Mouse (Mus musculus) neural tube, embryonic 15.5 days (tissue): ENCODE measurements at regions not wholly inside any gene's neighbourhood (a gene's known extent, or its start where the extent isn't known, plus 50 kb on each side); places are given as distances from the start of the nearest gene placed in this dataset.

ENCODE experiments used
- ATAC-seq: fragments of 200-750 bp; cut with Nextera tagmentation; 2 replicates; pipeline ENCODE4 v1.8.0; 2017; ENCODE audit warnings: mild to moderate bottlenecking, moderate TSS enrichment, moderate library complexity; ENCODE audit not compliant: low FRiP score
- H3K27ac ChIP-seq: fragments of 300-500 bp; sonication (generic); replicated peaks from 2 replicates; pipeline ENCODE4 v1.5.1; 2015; ENCODE audit warnings: mild to moderate bottlenecking, inconsistent platforms
- H3K27me3 ChIP-seq: fragments of 300-500 bp; sonication (generic); replicated peaks from 2 replicates; pipeline ENCODE4 v1.6.1; 2015; ENCODE audit warnings: inconsistent platforms
- H3K36me3 ChIP-seq: fragments of 300-500 bp; sonication (generic); 2 replicates; pipeline ENCODE4 v1.6.1; 2015; ENCODE audit warnings: inconsistent platforms
- H3K4me1 ChIP-seq: fragments of 300-500 bp; sonication (generic); 2 replicates; pipeline ENCODE4 v1.6.1; 2015; ENCODE audit warnings: inconsistent platforms
- H3K4me2 ChIP-seq: fragments of 300-500 bp; sonication (generic); 2 replicates; pipeline ENCODE4 v1.6.1; 2015; ENCODE audit warnings: inconsistent platforms, mild to moderate bottlenecking, moderate library complexity
- H3K4me3 ChIP-seq: fragments of 300-500 bp; sonication (generic); replicated peaks from 2 replicates; pipeline ENCODE4 v1.5.1; 2015; ENCODE audit warnings: mild to moderate bottlenecking, inconsistent platforms
- H3K9ac ChIP-seq: fragments of 300-500 bp; sonication (generic); replicated peaks from 2 replicates; pipeline ENCODE4 v1.6.1; 2015; ENCODE audit warnings: mild to moderate bottlenecking, inconsistent platforms
- H3K9me3 ChIP-seq: fragments of 300-500 bp; sonication (generic); replicated peaks from 2 replicates; pipeline ENCODE4 v1.6.1; 2016; ENCODE audit warnings: inconsistent platforms
- WGBS: fragments of 180-500 bp; shearing (Covaris S2); methylation state at CpG from one replicate; pipeline ENCODE4 v1.1.7; 2015; ENCODE audit warnings: mixed read lengths; 5-methylcytosine and 5-hydroxymethylcytosine counted together

GRCm38 (mm10) chr1:71853212-71853611 is 200.2 kb upstream of the Fn1 start:
- ATAC-seq, result no peak
- H3K36me3 ChIP-seq, result no peaks in the 10 kb centered on the region
- H3K9ac ChIP-seq, result no peak overlapping the region
- no peaks in the 10 kb centered on the region for H3K9me3 ChIP-seq
- H3K4me2 ChIP-seq, result no peak overlapping the region
- 98% methylated on average over 2 of the region's 2 CpGs for WGBS
- no peaks in the 10 kb centered on the region for H3K27me3 ChIP-seq
- no peaks in the 10 kb centered on the region for H3K4me1 ChIP-seq
- no peak overlapping the region for H3K4me3 ChIP-seq
- no peak overlapping the region for H3K27ac ChIP-seq

DNA sequence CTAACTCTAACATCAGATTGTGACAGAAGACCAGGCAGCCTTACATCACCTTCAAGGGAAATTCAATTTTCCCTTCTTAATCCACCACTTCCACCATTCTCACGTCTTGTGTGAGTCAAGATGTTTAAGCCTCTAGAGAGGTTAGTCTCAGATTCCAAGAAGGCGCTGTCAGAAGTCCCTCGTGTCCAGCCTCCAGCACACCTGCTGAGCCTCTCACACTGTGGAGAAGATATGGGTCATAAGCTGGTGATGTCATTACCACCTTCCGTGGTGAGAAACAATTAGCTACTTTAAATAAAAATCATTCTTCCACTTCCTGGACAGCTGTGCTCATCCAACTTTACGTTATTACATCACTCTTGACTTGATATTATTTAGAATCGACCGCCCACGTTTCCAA is 198.3 kb upstream of the Fn1 start:
- no peak overlapping the region for H3K9ac ChIP-seq
- no peaks in the 10 kb centered on the region for H3K9me3 ChIP-seq
- H3K4me3 ChIP-seq, result no peak overlapping the region
- no peak for ATAC-seq
- H3K27ac ChIP-seq, result no peak overlapping the region
- H3K36me3 ChIP-seq, result no peaks in the 10 kb centered on the region
- H3K4me2 ChIP-seq, result no peak overlapping the region
- H3K4me1 ChIP-seq, result no peaks in the 10 kb centered on the region
- 85% methylated on average over 8 of the region's 8 CpGs for WGBS
- no peaks in the 10 kb centered on the region for H3K27me3 ChIP-seq

DNA sequence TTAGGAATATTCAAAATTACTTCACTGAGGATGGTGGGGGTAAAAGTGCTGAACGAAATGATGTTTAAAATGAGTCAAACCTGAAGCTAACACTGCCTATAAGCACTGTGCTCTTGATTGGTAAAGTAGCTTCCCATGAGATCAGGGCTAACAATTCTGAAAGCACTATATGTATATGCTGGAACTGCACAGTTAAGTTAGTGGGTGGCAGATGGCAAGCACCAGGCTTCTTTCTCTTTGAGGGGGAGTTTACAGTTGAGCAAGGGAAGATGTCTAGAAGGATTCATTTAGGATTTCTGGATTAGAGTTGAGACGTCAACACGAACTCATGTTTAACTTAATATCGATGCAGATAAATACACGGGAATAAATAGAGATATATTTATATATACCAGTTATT is 195.7 kb upstream of the Fn1 start:
- WGBS, result 92% methylated on average over 5 of the region's 5 CpGs
- H3K27ac ChIP-seq, result no peak overlapping the region
- peaks cover 5% of the 10 kb centered on the region; the same call in 1 of the 2 replicates for H3K4me1 ChIP-seq
- no peak overlapping the region for H3K4me3 ChIP-seq
- no peak overlapping the region for H3K9ac ChIP-seq
- no peak overlapping the region for H3K4me2 ChIP-seq
- no peaks in the 10 kb centered on the region for H3K9me3 ChIP-seq
- ATAC-seq, result no peak
- H3K27me3 ChIP-seq, result no peaks in the 10 kb centered on the region
- H3K36me3 ChIP-seq, result no peaks in the 10 kb centered on the region

- H3K4me1 ChIP-seq, result peaks cover 13% of the 10 kb centered on the region; the same call in 1 of the 2 replicates
- H3K4me3 ChIP-seq, result no peak overlapping the region
- WGBS, result 55% methylated on average over 16 of the region's 16 CpGs
- peak overlapping the region; percentile 29 for H3K4me2 ChIP-seq
- H3K9ac ChIP-seq, result no peak overlapping the region
- no peaks in the 10 kb centered on the region for H3K9me3 ChIP-seq
- ATAC-seq, result no peak
- H3K36me3 ChIP-seq, result no peaks in the 10 kb centered on the region
- no peaks in the 10 kb centered on the region for H3K27me3 ChIP-seq
- H3K27ac ChIP-seq, result 0 out of 2 replicates have a peak overlapping the region, but pooled peaks have one; percentile 1
Measured at GRCm38 (mm10) chr1:71844938-71845685, 192.1 kb upstream of the Fn1 start.

DNA sequence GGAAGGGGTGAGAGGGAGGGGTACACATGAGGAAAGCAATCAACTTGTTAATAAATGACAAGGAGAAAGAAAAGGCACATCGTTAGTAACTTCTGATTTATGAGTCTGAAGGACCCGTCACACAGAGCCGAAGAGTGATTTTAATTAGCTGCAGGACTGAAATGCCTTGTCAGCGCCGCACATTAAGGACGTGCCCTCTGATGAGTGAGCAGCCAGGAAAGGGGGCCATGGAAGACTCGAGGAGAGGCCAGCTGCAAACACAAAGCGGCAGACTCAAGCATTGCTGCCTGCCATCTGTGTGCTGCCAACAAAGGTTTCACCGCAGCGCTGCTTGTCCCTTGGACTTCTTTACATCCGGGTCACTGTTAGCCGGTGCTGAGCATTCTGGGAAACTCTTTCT is 184.8 kb upstream of the Fn1 start:
- Histone ChIP-seq H3K27me3 (no peaks in the 10 kb centered on the region), H3K4me1 (peaks cover 15% of the 10 kb centered on the region; the same call in 1 of the 2 replicates), H3K4me2 (peak overlapping the region; percentile 44), H3K4me3 (peak overlapping the region; percentile 14; the same call in 1 of the 2 replicates), H3K27ac (no peak overlapping the region), H3K36me3 (no peaks in the 10 kb centered on the region), H3K9ac (no peak overlapping the region), H3K9me3 (no peaks in the 10 kb centered on the region)
- peak; percentile 53; the same call in 1 of the 2 replicates for ATAC-seq
- 15% methylated on average over 12 of the region's 12 CpGs for WGBS

- 79% methylated on average over 20 of the region's 20 CpGs for WGBS
- H3K4me2 ChIP-seq, result peak overlapping the region; percentile 44
- no peak for ATAC-seq
- no peak overlapping the region for H3K27ac ChIP-seq
- H3K36me3 ChIP-seq, result no peaks in the 10 kb centered on the region
- H3K4me1 ChIP-seq, result peaks cover 8% of the 10 kb centered on the region; the same call in 1 of the 2 replicates
- H3K4me3 ChIP-seq, result no peak overlapping the region
- no peak overlapping the region for H3K9ac ChIP-seq
- no peaks in the 10 kb centered on the region for H3K9me3 ChIP-seq
- H3K27me3 ChIP-seq, result no peaks in the 10 kb centered on the region
Measured at GRCm38 (mm10) chr1:71837039-71837648, 184.1 kb upstream of the Fn1 start.

DNA sequence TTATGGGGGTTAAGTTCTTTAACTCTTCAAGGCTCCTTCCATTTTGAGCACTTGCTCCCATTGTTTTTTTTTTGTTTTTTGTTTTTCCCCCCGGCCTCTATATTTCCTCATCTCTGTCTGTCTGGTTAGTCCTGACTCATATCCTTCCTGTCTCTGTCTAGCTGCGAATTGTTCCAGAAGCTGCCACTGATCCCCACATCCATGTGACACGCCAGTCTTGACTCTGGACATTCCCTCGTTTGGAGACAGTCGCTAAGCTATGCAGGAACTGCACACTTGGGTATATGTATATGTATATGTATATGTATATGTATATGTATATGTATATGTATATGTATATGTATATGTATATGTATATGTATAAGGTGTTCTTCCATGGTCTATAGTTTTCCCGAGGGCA is 177.4 kb upstream of the Fn1 start:
- no peak for ATAC-seq
- no peak overlapping the region for H3K27ac ChIP-seq
- 94% methylated on average over 6 of the region's 6 CpGs for WGBS
- H3K4me2 ChIP-seq, result no peak overlapping the region
- no peaks in the 10 kb centered on the region for H3K9me3 ChIP-seq
- no peak overlapping the region for H3K4me3 ChIP-seq
- H3K4me1 ChIP-seq, result no peaks in the 10 kb centered on the region
- H3K9ac ChIP-seq, result no peak overlapping the region
- no peaks in the 10 kb centered on the region for H3K27me3 ChIP-seq
- H3K36me3 ChIP-seq, result no peaks in the 10 kb centered on the region

DNA sequence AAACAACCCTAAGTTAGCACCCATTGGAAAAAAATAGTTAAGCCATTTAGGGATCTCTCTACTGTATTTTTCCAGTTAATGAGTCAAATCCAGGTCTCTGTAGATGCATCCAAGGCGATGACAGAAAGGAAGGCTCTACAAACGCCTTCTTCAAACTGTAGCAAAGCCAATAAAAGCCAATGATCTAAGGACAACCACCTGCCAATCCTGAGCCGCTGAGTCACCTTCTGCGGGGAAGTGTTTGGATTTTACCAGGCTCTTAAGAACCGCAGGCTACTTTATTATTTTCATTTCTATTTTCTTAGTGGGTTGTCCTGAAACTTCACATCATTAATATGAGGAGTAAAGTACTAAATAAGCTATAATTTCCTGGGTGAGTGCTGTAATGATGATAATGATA is 171.4 kb upstream of the Fn1 start:
- Histone ChIP-seq H3K27ac (no peak overlapping the region), H3K9ac (no peak overlapping the region), H3K9me3 (no peaks in the 10 kb centered on the region), H3K27me3 (no peaks in the 10 kb centered on the region), H3K36me3 (no peaks in the 10 kb centered on the region), H3K4me2 (no peak overlapping the region), H3K4me1 (no peaks in the 10 kb centered on the region), H3K4me3 (no peak overlapping the region)
- ATAC-seq, result no peak
- 73% methylated on average over 5 of the region's 5 CpGs for WGBS

DNA sequence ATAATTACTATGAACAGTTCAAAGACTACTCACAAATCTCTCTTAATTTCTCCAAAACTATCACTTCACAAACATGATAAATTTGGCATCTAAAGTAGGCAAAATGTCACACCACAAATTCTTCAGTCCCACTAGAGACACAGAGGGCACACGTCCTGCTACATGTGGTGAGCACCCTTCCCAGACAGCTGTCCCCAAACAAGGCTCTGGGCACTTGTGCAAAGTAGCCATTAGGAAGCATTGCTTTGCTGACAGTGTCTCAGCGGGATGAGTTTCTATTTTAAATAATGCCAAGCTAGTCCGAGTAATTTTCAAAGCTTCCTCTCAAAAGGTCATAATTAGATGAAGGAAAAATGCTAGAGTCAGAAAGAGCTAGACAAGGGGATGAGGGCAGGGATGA is 169.1 kb upstream of the Fn1 start:
- H3K27ac ChIP-seq, result no peak overlapping the region
- ATAC-seq, result no peak
- 82% methylated on average over 3 of the region's 3 CpGs for WGBS
- no peak overlapping the region for H3K9ac ChIP-seq
- H3K36me3 ChIP-seq, result no peaks in the 10 kb centered on the region
- H3K9me3 ChIP-seq, result no peaks in the 10 kb centered on the region
- H3K27me3 ChIP-seq, result no peaks in the 10 kb centered on the region
- no peak overlapping the region for H3K4me3 ChIP-seq
- H3K4me2 ChIP-seq, result no peak overlapping the region
- H3K4me1 ChIP-seq, result no peaks in the 10 kb centered on the region

GRCm38 (mm10) chr1:71821099-71821498 is 168.1 kb upstream of the Fn1 start:
- ATAC-seq, result no peak
- Histone ChIP-seq H3K9ac (no peak overlapping the region), H3K9me3 (no peaks in the 10 kb centered on the region), H3K27me3 (no peaks in the 10 kb centered on the region), H3K4me1 (no peaks in the 10 kb centered on the region), H3K36me3 (no peaks in the 10 kb centered on the region), H3K27ac (no peak overlapping the region), H3K4me2 (no peak overlapping the region), H3K4me3 (no peak overlapping the region)
- 73% methylated on average over 7 of the region's 7 CpGs for WGBS

DNA sequence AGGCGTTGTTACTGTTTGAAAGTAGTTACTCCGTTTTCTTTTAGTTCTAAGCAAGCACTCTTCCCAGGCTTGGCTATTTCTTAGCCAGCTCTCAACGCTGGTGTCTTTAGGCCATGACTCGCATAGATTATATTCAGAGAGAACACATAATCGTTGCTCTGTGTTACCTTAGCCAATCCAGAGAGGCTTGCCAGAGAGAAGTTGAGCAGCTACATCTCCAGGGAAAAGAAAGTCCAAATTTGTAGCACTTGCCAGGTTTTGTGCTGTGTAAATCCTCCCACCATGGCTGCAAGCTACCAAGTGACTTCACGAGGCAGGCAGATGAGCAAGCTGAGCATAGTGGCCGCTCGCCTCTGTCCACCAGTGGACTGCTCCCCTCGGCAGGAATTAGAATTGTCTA is 163.3 kb upstream of the Fn1 start:
- Histone ChIP-seq H3K4me2 (no peak overlapping the region), H3K27me3 (no peaks in the 10 kb centered on the region), H3K9me3 (no peaks in the 10 kb centered on the region), H3K9ac (no peak overlapping the region), H3K27ac (no peak overlapping the region), H3K4me1 (no peaks in the 10 kb centered on the region), H3K36me3 (no peaks in the 10 kb centered on the region), H3K4me3 (no peak overlapping the region)
- no peak for ATAC-seq
- WGBS, result 81% methylated on average over 9 of the region's 9 CpGs

DNA sequence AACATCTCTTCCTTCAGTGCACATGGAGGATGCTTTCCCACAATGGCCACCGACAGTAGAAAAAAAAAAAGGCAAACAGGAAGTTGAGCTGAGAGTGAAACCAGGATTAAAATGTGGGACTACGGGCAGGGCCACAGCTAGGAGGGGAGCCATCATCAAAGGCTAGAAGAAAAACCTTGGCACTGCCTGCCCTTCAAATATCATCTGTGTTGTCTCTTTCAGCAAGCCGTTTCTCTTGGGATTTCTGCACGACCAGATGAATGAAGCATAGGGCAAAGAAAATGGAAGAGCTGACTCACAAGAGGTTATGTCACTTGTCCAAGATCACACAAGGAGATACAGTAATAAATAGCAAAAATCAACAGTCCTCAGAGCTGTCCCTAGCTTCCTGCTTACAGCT is 161.1 kb upstream of the Fn1 start:
- H3K27me3 ChIP-seq, result no peaks in the 10 kb centered on the region
- no peak overlapping the region for H3K4me2 ChIP-seq
- H3K9me3 ChIP-seq, result no peaks in the 10 kb centered on the region
- no peak overlapping the region for H3K27ac ChIP-seq
- H3K4me1 ChIP-seq, result no peaks in the 10 kb centered on the region
- no peaks in the 10 kb centered on the region for H3K36me3 ChIP-seq
- 79% methylated on average over 4 of the region's 4 CpGs for WGBS
- no peak overlapping the region for H3K9ac ChIP-seq
- no peak overlapping the region for H3K4me3 ChIP-seq
- no peak for ATAC-seq
